Mouse (Mus musculus) cerebral cortex, adult 2 months (tissue): Measurements from ENCODE around the gene Gm29582.

ENCODE experiments used
- WGBS: fragments of 180-500 bp; shearing (Covaris S2); methylation state at CpG from one replicate; pipeline ENCODE4 v1.1.7; 2018; 5-methylcytosine and 5-hydroxymethylcytosine counted together

Gene Gm29582

DNA sequence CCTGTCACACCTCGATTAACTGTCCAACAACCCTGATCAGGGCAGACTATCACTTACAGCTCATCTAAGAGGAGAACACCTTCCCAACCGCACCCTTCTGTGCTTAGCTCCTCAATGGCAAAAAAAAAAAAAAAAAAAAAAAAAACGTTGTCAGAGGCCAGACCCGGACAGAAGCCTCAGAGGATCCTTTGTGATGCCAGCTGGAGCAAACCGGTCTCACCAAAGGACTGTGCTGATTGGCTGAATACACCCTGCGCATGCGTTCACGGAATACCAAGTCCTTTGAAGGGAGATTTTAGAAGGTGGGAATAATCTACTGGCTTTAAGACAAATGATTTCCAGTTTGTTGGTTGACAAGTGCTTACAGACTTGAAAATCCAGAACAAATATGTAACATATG is at the start of gene Gm29582:
TSS of gene Gm29582 (minus strand) at position 101 of the 400 bp plus-strand sequence.
- WGBS: no CpG with 5 or more reads among the region's 8 CpGs
